Mouse (Mus musculus): Measurements from ENCODE around the gene Ppdpf.

GRCm38 (mm10) chr2:181154831-181155415 lies 32.1 kb upstream of the Ppdpf start:
- TF ChIP-seq CTCF (IDR thresholded peaks at IDR 0.05; ENCODE audit: low read depth) (no peak), EP300 (IDR thresholded peaks at IDR 0.05; ENCODE audit: low read depth) (no peak)
